Mouse (Mus musculus): ENCODE data around the gene Tbc1d1. TPM values are rescaled to one million over a fixed set of nuclear protein-coding genes. Genes with fewer than 3 reads are reported as not detected.

Tbc1d1 gene
- polyA plus RNA-seq, 1 experiment from 2014 or later = 32.4 TPM

DNA sequence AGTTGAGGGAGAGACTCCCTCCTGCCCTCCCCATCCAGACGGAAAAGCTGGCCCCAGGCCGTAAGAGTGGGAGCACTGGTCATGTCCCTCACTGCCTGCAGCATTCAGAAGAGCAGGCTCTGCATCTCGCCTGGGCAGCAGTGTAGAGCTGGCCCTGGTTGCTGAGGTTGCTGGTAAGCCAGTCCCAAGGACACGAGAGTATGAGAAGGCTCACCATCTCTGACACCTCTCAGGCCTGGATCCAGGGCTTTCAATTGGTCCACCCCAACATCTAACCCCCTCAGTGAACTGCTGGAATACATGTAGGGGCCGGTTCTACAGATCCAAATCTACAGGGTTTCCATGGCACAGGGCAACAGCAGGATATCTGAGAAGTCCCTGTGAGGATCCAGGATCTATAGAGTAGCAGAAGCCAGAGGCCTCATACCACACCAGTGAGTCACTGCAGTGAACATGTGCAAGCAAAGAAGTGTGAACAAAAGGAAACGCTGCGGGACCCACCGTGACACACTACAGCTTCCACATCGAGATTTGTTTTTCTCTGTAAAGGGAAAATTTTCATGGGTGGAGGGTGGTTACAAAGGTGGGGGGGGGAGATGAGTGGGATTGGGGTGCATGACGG lies 9.6 kb upstream of the Tbc1d1 start:
- H3K4me2 ChIP-seq (replicated peaks) = no peak overlapping the region
- H3K9ac ChIP-seq = no peak overlapping the region
- WGBS = 72% methylated on average over 10 of the region's 10 CpGs
- H3K36me3 ChIP-seq = no peaks in the 10 kb centered on the region
- H3K27me3 ChIP-seq = no peaks in the 10 kb centered on the region; the same call in 1 of the 2 replicates
- no peak overlapping the region for H3K4me3 ChIP-seq
- no peaks in the 10 kb centered on the region for H3K9me3 ChIP-seq
- no peak overlapping the region for H3K27ac ChIP-seq
- 0 out of 2 replicates have a peak, but pooled peaks cover 4% of the 10 kb centered on the region for H3K4me1 ChIP-seq
- ATAC-seq (ENCODE audit: insufficient number of reproducible peaks, insufficient read depth, low FRiP score, low TSS enrichment) = no peak

- Histone ChIP-seq H3K9me3 (no peaks in the 10 kb centered on the region), H3K9ac (no peak overlapping the region), H3K36me3 (no peaks in the 10 kb centered on the region), H3K27ac (no peak overlapping the region), H3K4me2 (replicated peaks) (0 out of 2 replicates have a peak overlapping the region, but pooled peaks have one; percentile 27), H3K27me3 (no peaks in the 10 kb centered on the region; the same call in 1 of the 2 replicates), H3K4me3 (no peak overlapping the region), H3K4me1 (0 out of 2 replicates have a peak, but pooled peaks cover 4% of the 10 kb centered on the region)
- 23% methylated on average over 17 of the region's 17 CpGs for WGBS
- 0 out of 2 replicates have a peak, but pooled peaks have one; percentile 35 for ATAC-seq (ENCODE audit: insufficient number of reproducible peaks, insufficient read depth, low FRiP score, low TSS enrichment)
These were observed 6.6 kb upstream of the Tbc1d1 start for GRCm38 (mm10) chr5:64149184-64150127.

DNA sequence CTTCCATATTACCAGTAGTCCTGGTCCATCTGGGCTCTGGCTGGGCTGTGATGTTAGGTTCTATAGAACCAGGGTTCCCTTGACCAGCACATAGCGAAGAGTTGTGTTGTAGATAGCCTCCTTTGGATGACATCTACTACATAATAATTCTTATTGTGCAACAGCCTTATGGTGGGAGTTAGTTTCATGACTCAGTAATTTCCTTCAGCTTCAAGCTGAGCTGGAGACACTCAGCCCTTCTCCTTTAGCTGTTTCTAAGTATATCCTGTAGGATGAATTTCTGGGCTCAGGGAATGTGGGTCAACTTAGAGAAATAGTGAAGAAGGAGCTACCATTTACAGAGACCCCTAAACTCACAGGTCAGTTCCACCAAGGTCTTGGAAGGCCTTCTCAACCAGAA lies 2.8 kb upstream of the Tbc1d1 start:
- Histone ChIP-seq H3K9me3 (no peaks in the 10 kb centered on the region), H3K4me3 (no peak overlapping the region), H3K9ac (no peak overlapping the region), H3K27me3 (peaks cover 8% of the 10 kb centered on the region), H3K27ac (no peak overlapping the region), H3K36me3 (no peaks in the 10 kb centered on the region), H3K4me2 (replicated peaks) (no peak overlapping the region), H3K4me1 (0 out of 2 replicates have a peak, but pooled peaks cover 7% of the 10 kb centered on the region)
- ATAC-seq (ENCODE audit: insufficient number of reproducible peaks, insufficient read depth, low FRiP score, low TSS enrichment) = no peak
- WGBS = 84% methylated on average over 1 of the region's 1 CpGs

- H3K9me3 ChIP-seq = no peaks in the 10 kb centered on the region
- no peak overlapping the region for H3K4me3 ChIP-seq
- H3K9ac ChIP-seq = no peak overlapping the region
- peak overlapping the region; percentile 16; the same call in 1 of the 2 replicates for H3K4me2 ChIP-seq (replicated peaks)
- H3K4me1 ChIP-seq = peaks cover 11% of the 10 kb centered on the region; the same call in 1 of the 2 replicates
- no peaks in the 10 kb centered on the region for H3K36me3 ChIP-seq
- WGBS = 57% methylated on average over 4 of the region's 4 CpGs
- ATAC-seq (ENCODE audit: insufficient number of reproducible peaks, insufficient read depth, low FRiP score, low TSS enrichment) = no peak
- peaks cover 41% of the 10 kb centered on the region for H3K27me3 ChIP-seq
- H3K27ac ChIP-seq = 0 out of 2 replicates have a peak overlapping the region, but pooled peaks have one; percentile 13
These were observed 474 bp downstream of the Tbc1d1 start for GRCm38 (mm10) chr5:64156579-64156978.

GRCm38 (mm10) chr5:64157926-64158325 lies 1.8 kb downstream of the Tbc1d1 start:
- Histone ChIP-seq H3K27me3 (peaks cover 52% of the 10 kb centered on the region), H3K27ac (no peak overlapping the region), H3K9me3 (no peaks in the 10 kb centered on the region), H3K4me3 (no peak overlapping the region), H3K4me1 (peaks cover 11% of the 10 kb centered on the region; the same call in 1 of the 2 replicates), H3K9ac (no peak overlapping the region), H3K4me2 (replicated peaks) (no peak overlapping the region), H3K36me3 (no peaks in the 10 kb centered on the region)
- no peak for ATAC-seq (ENCODE audit: insufficient number of reproducible peaks, insufficient read depth, low FRiP score, low TSS enrichment)
- WGBS = 33% methylated on average over 1 of the region's 1 CpGs

DNA sequence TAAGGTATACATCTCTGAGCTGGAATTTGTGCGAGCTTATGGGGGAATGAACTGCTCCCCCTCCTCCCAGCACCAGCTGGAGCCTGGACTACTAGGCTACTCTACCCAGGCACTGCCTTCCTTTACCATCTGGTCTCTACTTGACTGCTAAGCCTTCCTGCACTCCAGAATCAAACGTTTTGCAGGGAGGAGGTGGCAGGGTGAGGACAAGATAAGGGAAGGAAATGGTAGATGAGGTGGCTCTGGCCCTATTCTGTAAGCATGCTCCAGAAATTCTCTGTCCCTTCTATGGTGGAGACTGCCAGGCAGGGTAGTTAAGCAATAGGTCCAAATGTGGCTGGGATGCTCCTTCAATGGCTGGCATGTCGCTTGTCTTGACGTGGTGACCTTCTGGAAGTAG lies 2.4 kb downstream of the Tbc1d1 start:
- no peaks in the 10 kb centered on the region for H3K36me3 ChIP-seq
- H3K9ac ChIP-seq = no peak overlapping the region
- peaks cover 52% of the 10 kb centered on the region for H3K27me3 ChIP-seq
- H3K9me3 ChIP-seq = no peaks in the 10 kb centered on the region
- 40% methylated on average over 4 of the region's 4 CpGs for WGBS
- no peak overlapping the region; the same call in 1 of the 2 replicates for H3K4me3 ChIP-seq
- no peak for ATAC-seq (ENCODE audit: insufficient number of reproducible peaks, insufficient read depth, low FRiP score, low TSS enrichment)
- H3K4me1 ChIP-seq = peaks cover 11% of the 10 kb centered on the region; the same call in 1 of the 2 replicates
- no peak overlapping the region for H3K27ac ChIP-seq
- H3K4me2 ChIP-seq (replicated peaks) = no peak overlapping the region

GRCm38 (mm10) chr5:64159065-64159780 lies 3.1 kb downstream of the Tbc1d1 start:
- Histone ChIP-seq H3K9ac (peak overlapping the region; percentile 57), H3K4me1 (peaks cover 11% of the 10 kb centered on the region; the same call in 1 of the 2 replicates), H3K36me3 (no peaks in the 10 kb centered on the region), H3K27me3 (peaks cover 52% of the 10 kb centered on the region), H3K9me3 (no peaks in the 10 kb centered on the region), H3K4me2 (replicated peaks) (peak overlapping the region; percentile 100), H3K4me3 (peak overlapping the region; percentile 58), H3K27ac (no peak overlapping the region)
- 1% methylated on average over 39 of the region's 39 CpGs for WGBS
- no peak for ATAC-seq (ENCODE audit: insufficient number of reproducible peaks, insufficient read depth, low FRiP score, low TSS enrichment)

DNA sequence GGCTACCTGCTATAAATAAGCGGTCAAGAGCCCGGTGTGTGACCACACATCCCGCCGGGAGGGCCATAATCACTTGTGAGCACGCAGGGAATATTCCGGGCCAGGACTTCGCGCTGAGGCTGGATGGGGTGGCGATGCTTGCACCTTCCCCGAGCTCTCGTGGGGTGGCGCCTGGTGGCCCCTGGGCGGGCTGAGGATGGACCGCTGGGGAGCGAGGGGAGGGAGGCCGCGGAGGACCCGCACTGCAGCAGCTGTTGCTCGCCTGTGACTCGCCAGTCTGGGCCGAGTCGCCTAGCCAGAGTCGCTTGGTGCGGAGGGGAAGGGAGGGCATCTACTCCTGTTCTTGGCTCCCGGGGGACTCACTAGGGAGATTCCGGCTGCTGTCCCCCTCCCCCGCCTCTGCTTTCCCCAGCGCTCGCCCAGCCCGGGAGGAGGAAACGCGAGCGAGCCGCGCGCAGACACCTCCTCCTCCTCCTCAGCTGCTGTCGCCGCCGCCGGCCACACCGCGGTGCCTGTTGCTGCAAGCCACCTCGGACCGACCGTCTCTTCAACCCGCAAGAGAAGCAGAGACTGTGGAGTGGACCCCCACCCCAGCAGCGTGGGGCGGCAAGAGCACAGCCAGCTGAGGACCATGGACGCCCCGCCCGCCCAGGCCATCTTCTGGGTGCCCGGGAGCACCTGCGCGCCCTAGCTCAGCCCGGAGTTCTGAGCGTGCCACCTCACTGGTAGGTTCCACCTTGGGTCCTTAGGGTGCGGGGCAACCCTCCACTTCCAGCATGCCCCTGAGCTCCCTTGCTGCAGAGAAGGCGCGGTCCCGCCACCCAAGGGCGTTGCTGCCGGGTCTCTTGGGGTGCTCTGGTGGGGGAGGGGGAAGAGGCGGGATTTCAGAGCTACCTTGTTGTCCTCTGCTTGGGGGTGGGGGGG lies 3.9 kb downstream of the Tbc1d1 start:
- Histone ChIP-seq H3K4me3 (peak overlapping the region; percentile 58), H3K27me3 (peaks cover 52% of the 10 kb centered on the region), H3K9ac (peak overlapping the region; percentile 57), H3K4me2 (replicated peaks) (peak overlapping the region; percentile 100), H3K9me3 (no peaks in the 10 kb centered on the region), H3K36me3 (no peaks in the 10 kb centered on the region), H3K4me1 (peaks cover 11% of the 10 kb centered on the region; the same call in 1 of the 2 replicates), H3K27ac (no peak overlapping the region)
- WGBS = under 1% methylated on average over 47 of the region's 63 CpGs
- peak; percentile 61 for ATAC-seq (ENCODE audit: insufficient number of reproducible peaks, insufficient read depth, low FRiP score, low TSS enrichment)

- H3K36me3 ChIP-seq = no peaks in the 10 kb centered on the region
- no peaks in the 10 kb centered on the region for H3K9me3 ChIP-seq
- H3K27ac ChIP-seq = no peak overlapping the region
- H3K4me2 ChIP-seq (replicated peaks) = peak overlapping the region; percentile 100
- H3K4me3 ChIP-seq = peak overlapping the region; percentile 58
- ATAC-seq (ENCODE audit: insufficient number of reproducible peaks, insufficient read depth, low FRiP score, low TSS enrichment) = no peak
- peaks cover 52% of the 10 kb centered on the region for H3K27me3 ChIP-seq
- H3K4me1 ChIP-seq = peaks cover 11% of the 10 kb centered on the region; the same call in 1 of the 2 replicates
- H3K9ac ChIP-seq = peak overlapping the region; percentile 57
- WGBS = 2% methylated on average over 20 of the region's 23 CpGs
These were observed 4.7 kb downstream of the Tbc1d1 start for GRCm38 (mm10) chr5:64160705-64161391.

DNA sequence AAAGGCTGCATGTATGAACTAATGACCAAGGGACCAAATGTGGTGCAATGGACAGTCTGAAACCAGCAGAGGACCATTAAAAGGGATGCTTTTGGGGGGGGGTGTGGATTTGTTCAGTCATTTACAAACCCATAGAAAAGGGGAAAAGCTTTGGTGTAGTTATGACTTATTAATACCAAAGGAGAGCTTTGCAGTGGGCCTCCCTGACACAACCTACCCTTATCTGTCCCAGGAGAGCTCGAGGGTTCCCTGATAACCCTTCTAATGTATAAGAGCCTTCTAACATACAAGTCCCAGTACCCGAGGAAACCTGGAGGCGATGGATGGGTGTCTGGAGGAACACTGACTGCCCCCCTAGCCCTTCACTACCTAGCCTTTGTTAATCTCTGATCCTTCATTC lies 5.8 kb downstream of the Tbc1d1 start:
- Histone ChIP-seq H3K27me3 (peaks cover 50% of the 10 kb centered on the region), H3K36me3 (no peaks in the 10 kb centered on the region), H3K9me3 (no peaks in the 10 kb centered on the region), H3K27ac (no peak overlapping the region), H3K4me3 (no peak overlapping the region), H3K4me2 (replicated peaks) (no peak overlapping the region), H3K9ac (no peak overlapping the region), H3K4me1 (peaks cover 8% of the 10 kb centered on the region; the same call in 1 of the 2 replicates)
- WGBS = 68% methylated on average over 3 of the region's 3 CpGs
- no peak for ATAC-seq (ENCODE audit: insufficient number of reproducible peaks, insufficient read depth, low FRiP score, low TSS enrichment)

Data from embryonic facial prominence, embryonic 12.5 days (tissue).